Mouse (Mus musculus): Measurements from ENCODE around the gene Ppp3cb.

DNA sequence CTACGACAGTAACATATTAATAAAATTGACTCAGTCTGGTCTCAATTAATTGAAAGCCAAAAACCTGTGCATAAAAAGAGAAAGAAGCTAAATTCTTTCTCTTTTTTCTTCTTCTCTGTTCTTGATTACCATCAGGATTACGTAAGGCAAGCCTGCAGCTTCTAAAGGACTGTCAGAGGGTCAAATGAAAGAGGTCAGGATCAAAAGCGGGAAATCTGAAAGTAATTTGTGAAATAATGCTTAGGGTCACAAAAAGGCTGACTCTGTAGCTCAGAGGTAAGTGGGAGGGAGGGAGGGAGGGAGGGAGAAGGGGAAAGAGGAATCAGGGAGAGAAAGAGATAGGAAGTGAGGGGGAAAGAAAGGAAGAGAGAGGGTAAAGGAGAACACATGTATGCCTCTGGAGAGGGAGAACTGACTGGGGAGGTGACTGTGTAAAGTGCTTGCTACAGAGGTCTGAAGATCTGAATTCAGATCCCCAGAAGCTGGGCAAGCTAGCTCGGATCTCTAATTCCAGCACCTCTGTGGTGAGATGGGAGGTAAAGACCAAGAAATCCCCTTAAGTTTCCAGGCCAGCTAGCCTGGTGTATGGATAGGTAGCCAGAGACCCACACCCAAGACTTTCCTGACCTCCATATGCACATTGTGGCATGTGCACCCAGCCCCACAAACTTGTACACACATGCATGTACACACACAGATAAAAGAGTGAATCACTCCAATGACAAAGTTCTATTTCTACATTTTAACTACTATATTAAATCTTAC, 68.9 kb downstream of the Ppp3cb start:
- TF ChIP-seq POLR2A (IDR thresholded peaks at IDR 0.05; ENCODE audit: insufficient read depth, low read depth, low read length) (no peak), CTCF (IDR thresholded peaks at IDR 0.05; ENCODE audit: insufficient read depth, low read depth, low read length) (no peak)
